Mouse (Mus musculus) spleen, postnatal 10 days (tissue): Measurements from ENCODE around the gene Gm11562.
"Not testable (repeated sequence)": the region's sequence is repeated elsewhere in the genome, so short reads cannot be mapped to it uniquely, and the experiment has no call there.

ENCODE experiments used
- DNase-seq, 2 experiments: peaks; one replicate each; pipeline ENCODE4 v3.0.0; 2021 to 2022; ENCODE audit warnings: low spot score in 2 of 2

Gene Gm11562

DNA sequence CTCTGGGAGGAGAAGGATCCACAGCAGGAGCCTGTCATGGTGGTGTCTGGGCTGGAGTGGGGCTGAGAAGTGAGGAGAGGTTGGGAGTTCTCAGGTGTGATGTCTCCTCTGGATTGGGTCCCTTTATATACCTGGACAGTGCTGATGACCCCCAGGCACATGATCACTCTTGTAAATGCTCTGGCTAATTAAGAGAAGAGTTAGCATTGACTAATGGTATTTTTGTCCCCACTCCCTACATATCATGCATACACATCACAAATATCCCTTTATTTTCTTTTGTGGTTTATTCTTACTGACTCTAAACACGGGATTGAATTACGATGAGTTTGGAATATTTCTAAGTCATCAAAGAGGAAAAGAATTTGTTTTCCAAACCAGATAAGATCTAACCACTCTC lies at the start of gene Gm11562:
Gm11562 (minus strand) TSS at position 101 of the 400 bp plus-strand sequence.
- no peak for DNase-seq

DNA sequence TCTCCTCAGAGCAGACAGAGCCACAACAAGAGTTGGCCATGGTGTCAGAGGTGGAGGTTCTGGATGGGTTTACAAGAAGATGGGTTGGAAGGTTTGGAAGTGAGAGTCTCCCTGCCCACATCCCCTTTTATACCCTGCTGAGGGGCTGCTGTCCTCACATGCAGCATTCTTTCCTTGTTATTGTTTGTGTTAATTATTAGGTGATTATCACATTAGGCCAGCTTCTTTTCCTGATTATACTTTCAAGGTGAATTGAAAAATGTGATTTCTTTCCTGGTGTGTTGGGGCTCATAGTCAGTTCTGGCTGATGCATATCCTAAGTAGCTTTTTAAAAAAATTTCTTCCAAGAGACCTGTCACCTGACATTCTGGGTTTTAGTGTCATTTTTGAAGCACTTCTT lies 45.6 kb upstream of the Gm11562 start, which contains the start of gene Krtap4-6:
Krtap4-6 (minus strand) TSS at position 101 of the 400 bp plus-strand sequence.
- no peak for DNase-seq

DNA sequence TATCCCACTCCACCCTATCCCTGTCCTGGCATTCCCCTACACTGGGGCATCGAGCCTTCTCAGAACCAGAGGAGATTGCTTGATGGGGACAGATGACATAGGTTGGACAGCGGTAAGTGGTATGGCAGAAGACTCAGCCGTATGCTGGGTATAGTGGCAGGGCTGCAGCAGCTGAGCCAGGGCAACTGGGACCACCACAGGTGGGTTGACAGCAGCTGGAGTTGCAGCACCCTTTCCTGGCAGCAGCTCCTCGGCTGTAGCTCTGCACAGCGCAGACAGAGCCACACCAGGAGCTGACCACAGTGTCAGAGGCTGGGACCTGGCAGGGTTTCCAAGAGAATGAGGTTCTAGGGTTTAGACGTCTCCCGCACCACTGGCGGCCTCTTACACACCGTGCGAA lies 42.6 kb upstream of the Gm11562 start:
- no peak for DNase-seq

DNA sequence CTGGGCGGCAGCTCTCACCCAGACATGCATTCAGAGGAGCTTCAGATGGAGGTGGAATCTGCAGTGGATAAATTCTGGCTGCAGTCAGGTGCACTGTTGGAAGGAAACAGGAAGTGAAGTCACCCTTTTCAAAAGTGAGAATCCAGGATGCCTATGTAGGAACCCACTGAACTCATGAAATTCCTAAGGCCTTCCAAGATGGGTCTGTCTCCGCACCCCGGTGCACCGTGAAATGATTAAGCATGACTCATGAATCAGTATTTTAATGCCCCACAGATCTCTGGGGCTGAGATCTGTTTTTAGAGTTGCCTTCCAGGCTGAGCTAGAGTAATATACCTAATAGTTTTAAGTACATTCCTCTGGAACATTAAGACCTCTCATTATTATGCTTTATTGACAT lies 39.0 kb upstream of the Gm11562 start:
- DNase-seq = no peak

- DNase-seq = not testable (repeated sequence)
Observed at GRCm38 (mm10) chr11:99658467-99659010, 38.3 kb upstream of the Gm11562 start, which contains the start of gene Gm11563. Gm11563 (minus strand) TSS chr11:99658960.

DNA sequence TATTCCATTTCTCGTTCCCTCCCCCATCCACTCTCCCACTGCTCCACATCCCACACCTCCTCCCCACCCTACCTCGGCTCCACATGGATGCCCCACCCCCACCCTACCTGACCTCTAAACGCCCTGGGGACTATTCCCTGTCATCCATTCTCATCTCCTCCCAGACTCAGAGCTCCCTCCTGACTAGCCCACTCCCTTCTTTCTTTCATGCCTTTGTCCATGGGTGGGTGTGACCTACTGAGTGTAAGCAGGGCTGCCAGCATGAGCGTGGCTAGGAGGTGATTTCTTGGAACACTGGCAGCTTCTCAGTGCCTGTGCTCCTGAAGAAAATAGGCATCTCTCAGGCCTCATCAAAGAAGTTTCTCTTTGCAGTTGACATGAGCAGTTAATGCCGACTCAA lies 36.8 kb upstream of the Gm11562 start:
- DNase-seq = no peak

DNA sequence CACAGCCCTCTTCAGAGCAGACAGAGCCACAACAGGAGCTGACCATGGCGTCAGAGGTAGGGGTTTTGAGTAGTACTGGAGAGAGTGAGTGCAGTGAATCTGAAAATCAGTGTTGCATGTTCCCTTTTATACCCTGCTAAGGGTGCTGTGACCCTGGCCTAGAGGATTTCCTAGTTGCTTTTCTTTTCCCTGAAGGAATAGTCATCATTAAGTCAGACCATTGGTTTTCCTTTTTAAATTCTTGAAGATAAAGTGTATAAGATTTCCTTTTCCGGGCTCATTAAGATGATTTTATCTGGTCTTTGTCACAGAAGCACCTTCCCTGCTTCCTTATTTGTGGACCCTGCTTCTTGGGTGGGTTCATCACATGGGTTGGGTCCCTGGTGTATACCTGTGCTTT lies 29.9 kb upstream of the Gm11562 start, which contains the start of gene Gm11555:
Gm11555 (minus strand) TSS at position 101 of the 400 bp plus-strand sequence.
- no peak for DNase-seq

DNA sequence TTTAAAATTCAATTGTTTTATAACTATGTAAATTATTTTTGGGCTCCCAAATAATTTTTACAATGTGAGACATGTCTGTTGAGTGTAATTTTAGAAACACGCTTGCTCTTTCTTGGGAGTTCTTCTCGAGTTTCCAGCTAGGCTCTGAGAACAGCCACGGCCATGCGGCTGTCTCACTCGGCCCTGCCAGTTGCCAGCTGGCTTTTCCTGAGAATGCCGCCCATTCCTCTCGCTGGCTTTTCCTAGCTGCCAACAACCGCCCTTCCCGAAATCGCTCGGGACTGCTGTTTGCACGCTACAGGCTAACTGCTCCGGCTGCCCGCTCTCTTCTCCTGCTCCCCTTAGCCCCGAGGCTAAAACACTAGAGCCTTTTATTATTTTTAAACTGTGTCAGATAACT lies 26.2 kb upstream of the Gm11562 start:
- no peak for DNase-seq

- DNase-seq = no peak
Observed at GRCm38 (mm10) chr11:99644351-99644750, 24.1 kb upstream of the Gm11562 start.

GRCm38 (mm10) chr11:99643635-99644139 lies 23.5 kb upstream of the Gm11562 start, which contains the start of gene Krtap4-7:
Krtap4-7 (minus strand) TSS chr11:99644089.
- DNase-seq = not testable (repeated sequence)

DNA sequence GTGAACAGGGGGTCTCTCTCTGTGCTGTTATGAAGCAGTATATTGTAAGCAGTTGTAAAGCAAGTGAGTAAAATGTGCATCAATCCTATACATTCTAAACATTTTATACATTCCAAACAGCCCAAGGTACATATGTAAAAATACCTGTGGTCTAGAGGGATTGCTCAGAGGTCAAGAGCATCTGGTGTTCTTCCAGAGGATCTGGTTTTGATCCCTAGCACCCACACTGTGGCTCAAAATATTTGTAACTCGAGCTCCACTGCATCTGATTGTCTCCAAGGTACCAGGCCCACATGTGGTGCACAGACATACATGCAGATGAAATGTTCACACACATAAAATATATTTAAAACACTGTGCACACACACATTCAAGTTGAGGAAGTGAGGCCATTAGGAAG lies 20.7 kb upstream of the Gm11562 start:
- DNase-seq = no peak

- no peak for DNase-seq
Observed at GRCm38 (mm10) chr11:99637086-99637485, 16.9 kb upstream of the Gm11562 start.

- no peak for DNase-seq
Observed at GRCm38 (mm10) chr11:99634653-99635134, 14.5 kb upstream of the Gm11562 start, which contains the start of gene Krtap4-2. Krtap4-2 (minus strand) TSS chr11:99635084.

DNA sequence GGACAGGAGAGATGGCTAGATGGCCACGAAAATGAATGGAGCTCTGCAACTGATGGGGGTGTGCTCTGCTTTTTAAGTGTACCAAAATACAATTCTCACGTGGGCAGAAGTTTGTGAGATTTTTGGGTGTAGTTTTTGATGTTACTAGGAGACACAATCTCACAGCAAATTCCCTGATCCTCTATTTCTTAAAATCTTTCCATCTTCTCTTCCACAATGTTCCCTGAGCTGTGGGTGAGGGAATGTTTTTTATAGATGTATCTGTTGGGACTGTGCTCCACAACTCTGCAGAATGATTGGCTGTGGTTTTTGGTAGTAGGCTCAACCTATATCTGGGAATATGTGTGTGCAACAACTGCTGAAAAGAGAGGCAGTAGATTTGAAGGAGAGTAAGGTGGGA lies 13.1 kb upstream of the Gm11562 start:
- no peak for DNase-seq

- no peak for DNase-seq
Observed at GRCm38 (mm10) chr11:99630890-99631289, 10.7 kb upstream of the Gm11562 start.

DNA sequence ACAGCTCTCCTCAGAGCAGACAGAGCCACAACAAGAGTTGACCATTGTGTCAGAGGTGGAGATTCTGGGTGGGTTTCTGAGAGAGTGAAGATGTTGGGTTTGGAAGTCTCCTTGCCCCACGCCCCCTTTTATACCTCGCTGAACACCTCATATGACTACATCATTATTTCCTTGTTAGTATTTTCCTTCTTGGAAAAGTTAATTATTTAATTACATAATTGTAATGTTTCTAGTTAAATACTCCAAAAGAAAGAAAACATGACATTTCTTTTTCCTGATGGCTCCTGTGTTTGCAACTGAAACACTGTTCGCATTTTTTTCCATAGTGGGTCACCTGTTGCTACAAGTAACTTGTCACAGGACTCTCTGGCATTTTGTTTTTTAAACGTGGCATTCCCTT lies 7.9 kb upstream of the Gm11562 start, which contains the start of gene Krtap4-1:
Krtap4-1 (minus strand) TSS at position 101 of the 400 bp plus-strand sequence.
- DNase-seq = no peak

DNA sequence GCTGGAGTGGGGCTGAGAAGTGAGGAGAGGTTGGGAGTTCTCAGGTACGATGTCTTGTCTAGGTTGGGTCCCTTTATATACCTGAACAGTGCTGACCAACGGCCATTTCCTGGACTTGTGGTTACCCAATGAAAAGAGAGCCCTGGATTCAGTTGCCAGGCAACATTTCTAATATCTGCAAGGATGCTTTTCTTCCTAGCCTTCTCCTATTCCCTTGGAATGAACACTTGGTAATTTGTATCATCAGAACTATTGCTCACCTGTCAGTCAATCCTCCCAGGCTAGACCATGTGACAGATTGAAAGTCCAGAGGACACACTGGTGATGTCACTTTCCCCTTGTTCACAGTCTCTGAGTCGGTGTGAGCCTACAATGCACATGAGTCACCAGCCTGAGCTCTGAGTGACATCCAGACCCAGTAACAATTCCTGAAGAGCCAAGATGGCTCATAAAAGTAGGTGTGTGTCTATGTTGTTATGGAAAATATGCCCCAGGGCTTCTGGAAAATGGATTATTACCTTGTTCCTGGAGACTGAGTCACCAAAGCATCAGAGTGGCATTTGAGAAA lies 5.4 kb downstream of the Gm11562 start, which contains the start of gene Krtap2-4:
Krtap2-4 (minus strand) TSS at position 51 of the 568 bp plus-strand sequence.
- no peak for DNase-seq

- not testable (repeated sequence) for DNase-seq
Observed at GRCm38 (mm10) chr11:99610089-99610488, 10.1 kb downstream of the Gm11562 start, which contains the start of gene Gm11937. Gm11937 (minus strand) TSS chr11:99610189.

DNA sequence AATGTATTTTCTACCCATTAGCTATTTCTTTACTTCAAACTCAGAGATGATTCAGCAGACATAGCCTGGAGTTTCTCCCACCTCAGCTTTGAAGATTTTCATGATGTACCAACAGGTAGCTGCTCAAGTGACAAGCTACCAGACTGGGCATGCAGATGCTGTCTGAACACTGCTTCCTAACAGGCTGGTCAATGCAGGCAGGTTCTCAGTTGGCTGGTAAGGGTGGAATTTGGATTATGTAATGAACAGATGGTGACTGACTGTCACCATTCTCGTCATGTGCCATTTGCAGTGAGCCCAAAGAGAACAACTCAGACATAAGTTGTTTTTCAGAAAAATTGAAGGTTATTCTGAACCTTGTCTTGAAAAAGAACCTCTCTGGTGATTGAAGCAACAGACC lies 11.1 kb downstream of the Gm11562 start:
- no peak for DNase-seq

DNA sequence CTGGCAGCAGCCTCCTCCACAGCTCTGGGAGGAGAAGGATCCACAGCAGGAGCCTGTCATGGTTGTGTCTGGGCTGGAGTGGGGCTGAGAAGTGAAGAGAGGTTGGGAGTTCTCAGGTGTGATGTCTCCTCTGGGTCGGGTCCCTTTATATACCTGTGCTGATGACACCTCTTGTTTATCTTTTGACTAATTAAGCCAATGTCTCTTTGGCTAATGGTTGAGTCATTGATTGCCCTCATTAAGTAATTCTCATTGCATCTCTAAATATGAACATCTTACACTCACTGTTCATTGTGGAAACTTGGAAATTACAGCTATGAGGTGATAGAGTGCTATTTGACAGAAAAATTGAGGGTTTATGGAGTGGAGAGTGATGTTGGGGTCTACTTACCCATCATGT lies 17.0 kb downstream of the Gm11562 start, which contains the start of gene Gm11938:
Gm11938 (minus strand) TSS at position 101 of the 400 bp plus-strand sequence.
- DNase-seq = not testable (repeated sequence)

GRCm38 (mm10) chr11:99597742-99598141 lies 22.5 kb downstream of the Gm11562 start, which contains the start of gene Krtap9-3:
Krtap9-3 (minus strand) TSS chr11:99598105.
- not testable (repeated sequence) for DNase-seq

DNA sequence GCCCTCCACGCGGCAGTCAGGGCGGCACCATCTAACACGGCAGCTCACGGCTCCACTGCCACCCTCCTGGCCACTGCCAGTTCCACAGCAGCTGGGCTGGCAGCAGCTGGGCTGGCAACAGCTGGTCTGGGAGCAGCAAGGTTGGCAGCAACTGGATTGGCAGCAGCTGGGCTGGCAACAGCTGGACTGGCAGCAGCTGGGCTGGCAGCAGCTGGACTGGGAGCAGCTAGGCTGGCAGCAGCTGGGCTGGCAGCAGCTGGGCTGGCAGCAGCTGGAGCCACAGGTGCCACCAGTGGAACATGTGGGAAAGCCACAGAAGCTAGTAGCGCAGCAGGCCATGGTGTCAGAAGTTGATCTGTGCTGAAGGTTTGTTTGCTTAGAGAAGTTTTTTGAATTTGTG lies 29.3 kb downstream of the Gm11562 start, which contains the start of gene Krtap1-3:
Krtap1-3 (minus strand) TSS at position 359 of the 400 bp plus-strand sequence.
- no peak for DNase-seq
